Mouse (Mus musculus) hindlimb bud, embryonic 11.5 days (tissue): Measurements from ENCODE around the gene Vmn1r155.
"Not testable (repeated sequence)": the region's sequence is repeated elsewhere in the genome, so short reads cannot be mapped to it uniquely, and the experiment has no call there.

Experiments used
- DNase-seq: peaks from one replicate; pipeline ENCODE4 v3.0.0-alpha.2; 2012; ENCODE audit warnings: low read depth, low spot score; ENCODE audit errors: extremely low spot score

Vmn1r155 gene

GRCm38 (mm10) chr7:22657718-22658117, at the start of gene Vmn1r155:
TSS of gene Vmn1r155 (plus strand) at chr7:22658018.
- DNase-seq, result not testable (repeated sequence)

- not testable (repeated sequence) for DNase-seq
These were observed 34.4 kb downstream of the Vmn1r155 start, which contains the start of gene Gm8693 for GRCm38 (mm10) chr7:22692217-22692616. TSS of gene Gm8693 (minus strand) at chr7:22692317.
